17 mouse cellular contexts compared by ENCODE assay signal in the genomic region with DNA sequence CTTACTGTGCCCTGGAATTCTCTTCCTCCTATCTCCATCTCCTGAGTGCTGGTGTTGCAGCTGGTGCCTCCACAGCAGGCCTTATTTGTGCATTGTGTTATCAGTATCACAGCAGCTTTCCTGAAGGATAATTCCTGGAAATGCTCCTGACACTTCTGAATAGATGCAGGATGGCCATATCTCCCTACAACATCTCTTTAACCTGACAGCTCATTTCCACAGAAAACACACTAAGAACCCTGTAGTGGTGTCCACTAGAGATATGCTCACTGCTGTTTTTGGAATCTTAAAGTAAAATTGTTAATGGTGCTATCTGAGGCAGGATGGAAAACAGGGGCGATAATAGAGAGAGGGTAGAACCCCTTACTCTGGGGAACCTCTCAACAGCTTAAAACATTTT. TPM values are rescaled to one million over a fixed set of nuclear protein-coding genes. Genes with fewer than 3 reads are reported as not detected.
DNase-seq lines count a peak whose midpoint lies in the region; ATAC-seq and TF ChIP-seq lines count a peak whose summit lies in the region.
"Had no signal": no experiment of that assay in that cellular context is flagged by ENCODE, and none has a peak within 500 bp of the region (broad histone marks: within the 10 kb centered on the region; RNA-seq: fewer than 3 reads in every experiment).

No protein-coding gene starts in this region.

- TF ChIP-seq EP300 in lung, postnatal 0 days (IDR thresholded peaks at IDR 0.05): peak; percentile 94

- WGBS in kidney, adult 2 months: 74% methylated on average over 1 of the region's 1 CpGs
- whole genome bisulfite sequencing in heart, embryonic 14.5 days: 54% methylated on average over 1 of the region's 1 CpGs
- 63% methylated on average over 1 of the region's 1 CpGs for WGBS in lung, postnatal 0 days

- no peaks in the 10 kb centered on the region for H3K27me3 ChIP-seq in kidney, adult 2 months (replicated peaks; ENCODE audit: control insufficient read depth, insufficient read depth, low read length)
- H3K27me3 ChIP-seq in heart, embryonic 14.5 days (ENCODE audit: control insufficient read depth, insufficient read depth, low read length): no peaks in the 10 kb centered on the region
- no peaks in the 10 kb centered on the region for H3K27me3 ChIP-seq in lung, postnatal 0 days (replicated peaks; ENCODE audit: insufficient read depth, low read length)

- H3K9me3 ChIP-seq in heart, embryonic 14.5 days (ENCODE audit: control insufficient read depth, low read length): no peaks in the 10 kb centered on the region
- H3K9me3 ChIP-seq in lung, postnatal 0 days (ENCODE audit: low read length): no peaks in the 10 kb centered on the region

- peak; percentile 86 for DNase-seq in kidney, adult 2 months
- DNase-seq in kidney, adult 18-20 months: no peak
- peak; percentile 76 for DNase-seq in kidney, adult 9 months
- DNase-seq in lung, postnatal 0 days (ENCODE audit: low spot score): peak; percentile 51
- no peak for DNase-seq in urinary bladder, postnatal 14 days (ENCODE audit: low spot score)
- no peak for DNase-seq in spleen, adult 18-20 months
- DNase-seq: cerebellum, adult 11 months; layer of hippocampus, adult 9-11 months; thymus, adult 2 months had no signal

- H3K36me3 ChIP-seq in kidney, adult 2 months (ENCODE audit: control insufficient read depth, insufficient read depth, low read length): no peaks in the 10 kb centered on the region
- H3K36me3 ChIP-seq in heart, embryonic 14.5 days (ENCODE audit: control insufficient read depth, insufficient read depth, low read length): no peaks in the 10 kb centered on the region
- H3K36me3 ChIP-seq in lung, postnatal 0 days (ENCODE audit: insufficient read depth, low read length): no peaks in the 10 kb centered on the region

- no peak overlapping the region for H3K4me2 ChIP-seq in heart, embryonic 14.5 days (ENCODE audit: low read length)
- no peak overlapping the region for H3K4me2 ChIP-seq in lung, postnatal 0 days (replicated peaks; ENCODE audit: low read depth, low read length)

- peak; percentile 83 for ATAC-seq in heart, embryonic 14.5 days (ENCODE audit: insufficient number of reproducible peaks, insufficient read depth, low FRiP score, low read depth)
- peak; percentile 80 for ATAC-seq in lung, postnatal 0 days
- ATAC-seq in erythroblast, adult 5-6 weeks (replicated peaks; ENCODE audit: low FRiP score, poor library complexity, severe bottlenecking): no peak
- ATAC-seq: hindbrain, postnatal 0 days had no signal

- no peak overlapping the region for H3K4me3 ChIP-seq in kidney, adult 2 months (ENCODE audit: insufficient read depth, low read depth, low read length)
- H3K4me3 ChIP-seq in heart, embryonic 14.5 days (ENCODE audit: control insufficient read depth in 1 of 2, insufficient read depth in 1 of 2, low read depth in 1 of 2, low read length in 2 of 2): no peak overlapping the region
- no peak overlapping the region for H3K4me3 ChIP-seq in lung, postnatal 0 days (ENCODE audit: low read depth, low read length)
- H3K4me3 ChIP-seq: erythroblast, embryonic 14.5 days had no signal

- H3K27ac ChIP-seq in kidney, adult 2 months (ENCODE audit: insufficient read depth, low read depth, low read length): no peak overlapping the region
- no peak overlapping the region; a peak in 2 of 4 replicates for H3K27ac ChIP-seq in heart, embryonic 14.5 days (replicated peaks in 1 of 2; ENCODE audit: control insufficient read depth in 1 of 2, insufficient read depth in 1 of 2, low read depth in 2 of 2, low read length in 2 of 2)
- no peak overlapping the region for H3K27ac ChIP-seq in lung, postnatal 0 days (ENCODE audit: low read length)
- H3K27ac ChIP-seq: hindbrain, postnatal 0 days had no signal

- no peak for TF ChIP-seq POLR2A in kidney, adult 2 months (IDR thresholded peaks at IDR 0.05; ENCODE audit: low read depth, low read length)

- H3K9ac ChIP-seq in heart, embryonic 14.5 days (ENCODE audit: low read length): no peak overlapping the region
- no peak overlapping the region for H3K9ac ChIP-seq in lung, postnatal 0 days (replicated peaks; ENCODE audit: low read depth)

- no peak for TF ChIP-seq CTCF in kidney, adult 2 months (conservative IDR thresholded peaks at IDR 0.05; ENCODE audit: insufficient read depth, insufficient read length, low read depth, low read length)
- no peak for TF ChIP-seq CTCF in lung, postnatal 0 days (IDR thresholded peaks at IDR 0.05)

- H3K4me1 ChIP-seq in kidney, adult 2 months (ENCODE audit: control insufficient read depth, insufficient read depth, low read length): no peaks in the 10 kb centered on the region
- H3K4me1 ChIP-seq in heart, embryonic 14.5 days (ENCODE audit: control insufficient read depth in 2 of 2, insufficient read depth in 2 of 2, low read length in 2 of 2): no peaks in the 10 kb centered on the region
- H3K4me1 ChIP-seq in lung, postnatal 0 days (ENCODE audit: insufficient read depth, low read depth, low read length): no peaks in the 10 kb centered on the region

RNA-seq across cellular contexts. Expression of a gene that starts 20.9 kb away (rescaled TPM):
- polyA plus RNA-seq in kidney, adult 2 months (2012; rRNA removed): not detected in 2 replicates
- not detected in 2 replicates for polyA plus RNA-seq in heart, embryonic 14.5 days (2014; fragmentation: Nextera tagmentation; extraction: Ambion mirVana)
- polyA plus RNA-seq in lung, postnatal 0 days (2015; fragmentation: Nextera tagmentation; extraction: Ambion mirVana): not detected in 2 replicates
- total RNA-seq in erythroblast, adult 5-6 weeks (2015; ENCODE audit: low replicate concordance): not detected in 2 replicates
- not detected in 2 replicates for total RNA-seq in erythroblast, adult 5-6 weeks (2017; ENCODE audit: low replicate concordance)
- total RNA-seq: adrenal gland, postnatal 4 days; gastrocnemius, postnatal 4 days; left cerebral cortex, postnatal 36 days had no signal
- polyA plus RNA-seq: erythroblast, embryonic 14.5 days; hindbrain, postnatal 0 days; neural tube, embryonic 14.5 days; thymus, adult 2 months had no signal

RNA-seq across cellular contexts. Expression of a gene that starts 42.3 kb away (rescaled TPM):
- polyA plus RNA-seq in kidney, adult 2 months (2012; rRNA removed): not detected in 2 replicates
- polyA plus RNA-seq in heart, embryonic 14.5 days (2014; fragmentation: Nextera tagmentation; extraction: Ambion mirVana): not detected in 2 replicates
- not detected in 2 replicates for polyA plus RNA-seq in lung, postnatal 0 days (2015; fragmentation: Nextera tagmentation; extraction: Ambion mirVana)
- not detected in 2 replicates for total RNA-seq in erythroblast, adult 5-6 weeks (2015; ENCODE audit: low replicate concordance)
- not detected in 2 replicates for total RNA-seq in erythroblast, adult 5-6 weeks (2017; ENCODE audit: low replicate concordance)
- total RNA-seq: adrenal gland, postnatal 4 days; gastrocnemius, postnatal 4 days; left cerebral cortex, postnatal 36 days had no signal
- polyA plus RNA-seq: erythroblast, embryonic 14.5 days; hindbrain, postnatal 0 days; neural tube, embryonic 14.5 days; thymus, adult 2 months had no signal

RNA-seq across cellular contexts. Expression of a gene that starts 59.8 kb away (rescaled TPM):
- not detected in 2 replicates for polyA plus RNA-seq in kidney, adult 2 months (2012; rRNA removed)
- polyA plus RNA-seq in heart, embryonic 14.5 days (2014; fragmentation: Nextera tagmentation; extraction: Ambion mirVana): not detected in 2 replicates
- not detected in 2 replicates for polyA plus RNA-seq in lung, postnatal 0 days (2015; fragmentation: Nextera tagmentation; extraction: Ambion mirVana)
- total RNA-seq in erythroblast, adult 5-6 weeks (2015; ENCODE audit: low replicate concordance): not detected in 2 replicates
- total RNA-seq in erythroblast, adult 5-6 weeks (2017; ENCODE audit: low replicate concordance): not detected in 2 replicates
- total RNA-seq: adrenal gland, postnatal 4 days; gastrocnemius, postnatal 4 days; hindbrain, postnatal 0 days; left cerebral cortex, postnatal 36 days had no signal
- polyA plus RNA-seq: erythroblast, embryonic 14.5 days; hindbrain, postnatal 0 days; neural tube, embryonic 14.5 days; thymus, adult 2 months had no signal

Comparison
In these comparisons a context has a peak if more than half of its experiments do, and no peak if none do; other contexts are left out.
1. DNase-seq: peak in kidney, adult 2 months (single experiment), kidney, adult 9 months (single experiment) and lung, postnatal 0 days (single experiment); none in kidney, adult 18-20 months (single experiment), urinary bladder, postnatal 14 days (single experiment) and spleen, adult 18-20 months (0 of 2).